Mouse (Mus musculus): ENCODE results near the gene Nkx6-2.

DNA sequence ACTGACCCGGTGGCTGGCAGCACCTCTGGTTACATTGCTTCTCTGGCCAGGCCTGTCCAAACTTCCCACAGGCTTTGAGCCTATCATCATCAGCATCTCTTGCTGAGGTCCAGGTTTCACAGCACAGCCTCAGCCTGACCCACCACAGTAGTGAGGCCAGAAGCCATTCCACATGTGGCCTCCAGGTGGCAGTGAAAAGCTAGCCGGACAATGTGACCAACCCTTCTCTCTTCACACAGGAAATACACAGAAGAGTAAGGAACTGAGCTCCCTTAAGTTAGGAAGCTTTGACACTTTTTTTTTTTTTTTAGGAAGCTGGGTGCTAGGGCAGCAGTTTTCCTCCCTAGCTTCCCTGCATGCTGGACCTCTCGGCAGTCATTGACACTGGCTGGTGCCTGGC lies 7.7 kb upstream of the Nkx6-2 start:
- no peak for TF ChIP-seq POLR2A (IDR thresholded peaks at IDR 0.05; ENCODE audit: low read depth, low read length)
- TF ChIP-seq CTCF (IDR thresholded peaks at IDR 0.05; ENCODE audit: extremely low read depth, insufficient read length, insufficient replicate concordance, low read depth, low read length): peak; percentile 61; the same call in 1 of the 2 replicates

Data from small intestine, adult 2 months (tissue).